Mouse (Mus musculus) hematopoietic stem cell, adult 5-6 weeks (primary cell): Measurements from ENCODE around the gene Dnmt3l. TPM values are rescaled to one million over a fixed set of nuclear protein-coding genes. Genes with fewer than 3 reads are reported as not detected.
"Not testable (repeated sequence)": the region's sequence is repeated elsewhere in the genome, so short reads cannot be mapped to it uniquely, and the experiment has no call there.

Experiments
- ATAC-seq, 2 experiments: fragments of 125-278 bp in 1 of 2; replicated peaks in 1 of 2; 2 replicates each; pipeline ENCODE4 v1.8.0; 2016 to 2017; ENCODE audit warnings: inconsistent platforms in 2 of 2, mild to moderate bottlenecking in 2 of 2, moderate number of reproducible peaks in 2 of 2, low read depth in 1 of 2, moderate TSS enrichment in 1 of 2; ENCODE audit not compliant: low FRiP score in 2 of 2, poor library complexity in 2 of 2, severe bottlenecking in 2 of 2, insufficient read depth in 1 of 2, low TSS enrichment in 1 of 2
- total RNA-seq: library from RNA; stranded (forward); fragments of 172-1452, 232-1000 nt; gene quantifications from 2 replicates; pipeline ENCODE4 v1.2.3, GENCODE M21; 2017

Dnmt3l gene
- 0.75 and 0.94 TPM in 2 replicates for total RNA-seq

DNA sequence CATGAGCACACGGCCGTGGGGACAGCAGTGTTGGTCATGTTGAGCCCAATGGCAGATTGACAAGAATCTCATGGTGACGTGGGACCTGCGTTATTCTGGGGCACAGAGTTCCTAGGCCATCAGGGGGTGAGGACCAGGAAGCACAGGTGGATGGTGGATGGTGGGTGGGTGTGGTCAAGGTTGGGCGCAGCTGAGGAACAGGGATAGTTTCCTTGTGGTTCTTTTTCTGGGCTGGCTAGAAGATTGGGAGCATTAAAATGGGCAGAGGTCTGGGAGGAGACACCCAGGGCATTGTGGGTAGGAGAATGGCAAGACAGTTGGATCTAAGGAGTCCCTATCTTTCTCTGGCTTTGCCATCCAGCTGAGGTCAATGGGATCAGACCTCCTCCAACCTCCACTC, at the start of gene Dnmt3l:
Gene Dnmt3l (plus strand): TSS at position 301 of the 400 bp plus-strand sequence.
- no peak for ATAC-seq

DNA sequence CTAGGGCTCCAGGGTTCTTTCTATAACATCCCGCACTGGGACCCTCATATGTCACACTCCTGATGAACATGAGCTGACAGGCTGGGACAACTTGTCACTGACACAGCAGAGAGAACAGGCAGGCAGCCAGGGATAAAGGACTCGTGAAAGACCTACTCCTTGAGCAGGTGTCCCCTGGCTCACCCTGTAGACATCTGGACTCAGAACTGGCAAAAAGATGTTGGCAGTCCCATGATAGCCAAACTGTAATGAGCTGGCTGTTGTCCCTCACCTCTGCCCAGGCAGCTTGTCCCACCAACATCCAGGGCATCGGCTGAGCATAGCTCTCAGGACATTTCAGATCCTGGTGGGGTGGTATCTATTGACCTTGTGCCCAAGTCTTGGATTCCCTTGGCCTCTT, 46.1 kb upstream of the Dnmt3l start:
- no peak for ATAC-seq

DNA sequence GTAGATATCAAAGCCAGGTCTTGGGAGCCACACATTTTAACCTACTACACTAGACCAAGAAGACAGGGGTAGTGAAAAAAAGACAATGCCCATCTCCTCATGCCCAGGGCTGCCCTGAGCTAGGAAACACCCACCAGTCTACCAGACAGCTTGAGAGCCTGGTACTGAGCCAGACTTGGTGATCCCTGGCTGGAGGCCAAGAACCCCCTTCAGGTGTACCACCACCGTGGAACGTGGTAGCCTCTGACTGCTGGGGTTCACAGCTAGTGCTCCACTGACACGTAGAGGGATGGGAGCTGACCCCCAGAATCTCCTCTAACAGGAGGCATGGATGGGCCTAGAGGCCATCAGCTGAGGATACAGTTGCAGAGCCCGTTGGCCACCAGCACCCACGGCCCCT, 41.5 kb upstream of the Dnmt3l start:
- no peak for ATAC-seq

DNA sequence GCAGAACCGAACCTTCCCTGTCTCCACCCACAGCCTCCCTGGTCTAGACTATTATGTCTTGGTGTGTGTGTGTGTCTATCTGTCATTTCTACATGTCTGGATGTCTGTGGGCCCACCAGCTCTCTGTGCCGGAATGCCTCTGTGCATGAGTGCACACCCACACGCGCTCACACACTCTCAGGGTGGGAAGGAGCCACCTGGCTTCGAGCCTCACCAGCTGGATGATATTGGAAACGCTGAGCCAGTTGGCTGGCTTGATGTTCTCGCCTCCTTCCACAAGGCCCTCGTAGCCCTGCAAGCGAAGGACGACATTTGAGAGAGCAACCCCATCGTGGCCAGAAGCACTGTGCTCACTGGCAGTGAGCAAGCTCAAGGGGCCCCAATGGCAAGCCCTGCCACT, 40.0 kb upstream of the Dnmt3l start:
- no peak for ATAC-seq

DNA sequence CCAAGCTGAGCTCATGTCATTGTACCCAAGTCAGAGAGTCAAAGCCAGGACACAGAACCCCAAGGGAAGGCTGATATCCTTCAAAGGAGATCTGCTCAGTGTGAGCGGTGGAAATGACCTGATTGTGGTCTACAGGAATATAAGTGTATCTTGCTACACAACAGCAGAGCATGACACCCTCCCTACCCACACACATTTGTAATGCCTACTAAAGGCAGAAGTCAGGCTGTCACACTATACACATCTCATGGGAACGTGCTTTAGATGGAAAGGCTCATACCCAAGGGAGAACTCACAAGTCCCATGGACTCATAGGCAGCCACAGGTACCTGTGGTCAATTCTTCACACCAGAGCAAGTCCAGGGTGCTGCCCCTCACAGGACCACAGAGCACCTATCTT, 39.4 kb upstream of the Dnmt3l start:
- ATAC-seq = no peak

DNA sequence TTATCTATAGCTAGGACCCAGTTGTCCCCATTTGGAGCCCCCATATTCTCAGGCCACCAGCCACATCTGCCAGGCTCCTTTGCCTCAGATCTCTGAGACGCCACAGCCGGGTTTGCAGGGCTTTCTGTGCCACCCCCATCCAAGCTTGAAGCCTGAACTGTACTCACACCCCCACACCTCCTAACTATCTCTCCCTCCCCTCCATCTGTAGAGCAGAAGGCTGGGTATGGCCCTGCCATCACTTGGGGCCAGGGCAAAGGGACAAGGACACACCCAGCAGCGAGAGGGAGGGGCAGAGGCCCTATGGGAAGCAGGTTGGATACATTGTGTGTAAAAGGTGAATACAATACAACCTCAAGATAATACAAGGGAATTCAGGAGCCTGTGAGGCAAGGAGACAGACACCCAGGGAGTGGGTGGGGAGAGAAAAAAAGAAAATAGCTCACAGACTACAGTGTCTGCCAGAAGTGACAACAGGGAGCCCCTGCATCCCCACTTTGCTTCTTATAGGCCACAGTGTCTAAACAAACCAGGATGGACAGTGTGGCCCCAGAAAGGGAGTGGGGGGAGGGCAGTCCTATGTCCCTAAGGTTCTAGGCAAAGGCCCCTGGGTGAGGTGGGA, 37.2 kb upstream of the Dnmt3l start:
- no peak for ATAC-seq

DNA sequence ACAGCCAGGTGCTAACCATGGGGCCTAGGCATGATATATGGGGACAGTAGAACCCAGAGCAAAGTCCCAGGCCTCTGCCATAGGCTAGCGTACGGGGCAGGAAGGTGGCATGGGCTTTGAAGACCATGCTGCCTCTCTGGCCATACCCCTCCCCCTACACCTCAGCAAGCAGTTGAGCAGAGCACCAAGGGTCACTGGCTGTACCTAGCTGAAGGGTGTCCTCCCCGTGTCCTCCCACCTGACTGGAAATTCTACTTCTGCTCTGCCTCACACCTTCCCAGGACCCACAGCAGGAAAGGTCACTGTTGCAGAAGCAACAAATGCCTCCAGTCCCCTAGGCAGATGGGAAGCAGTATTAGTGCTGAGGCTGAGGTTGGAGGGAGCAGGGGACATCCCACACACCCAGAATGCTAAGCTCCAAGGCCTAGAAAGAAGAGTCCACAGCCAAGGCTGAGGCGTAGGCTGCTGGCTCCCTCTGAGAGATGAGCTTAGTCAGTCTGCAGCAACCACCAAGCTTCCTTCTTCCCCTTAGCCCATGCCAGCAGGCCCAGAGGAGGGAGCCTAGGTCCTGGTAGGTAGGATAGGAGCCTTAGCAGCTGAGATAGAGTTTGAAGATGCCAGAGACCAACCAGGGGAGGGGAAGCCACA, 35.8 kb upstream of the Dnmt3l start:
- no peak for ATAC-seq

DNA sequence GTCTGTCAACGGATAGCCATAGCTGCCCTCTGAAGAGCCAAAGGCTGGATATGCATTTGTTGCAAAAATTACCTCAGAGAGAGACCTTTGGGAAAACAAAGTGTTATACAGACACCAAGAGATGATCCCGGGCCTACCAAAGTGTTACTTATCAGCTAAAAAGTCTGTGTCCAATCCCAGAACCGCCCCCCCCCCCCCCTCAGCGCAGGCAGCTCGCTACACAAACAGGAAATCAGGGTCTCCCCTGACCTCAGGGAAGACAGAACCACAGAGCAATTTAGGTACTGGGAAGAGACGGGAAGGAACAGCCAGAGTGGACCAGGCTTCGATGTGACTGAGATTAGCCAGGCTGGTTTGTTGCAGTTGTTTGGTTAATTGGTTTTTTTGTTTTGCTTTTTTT, 34.5 kb upstream of the Dnmt3l start:
- ATAC-seq = no peak

DNA sequence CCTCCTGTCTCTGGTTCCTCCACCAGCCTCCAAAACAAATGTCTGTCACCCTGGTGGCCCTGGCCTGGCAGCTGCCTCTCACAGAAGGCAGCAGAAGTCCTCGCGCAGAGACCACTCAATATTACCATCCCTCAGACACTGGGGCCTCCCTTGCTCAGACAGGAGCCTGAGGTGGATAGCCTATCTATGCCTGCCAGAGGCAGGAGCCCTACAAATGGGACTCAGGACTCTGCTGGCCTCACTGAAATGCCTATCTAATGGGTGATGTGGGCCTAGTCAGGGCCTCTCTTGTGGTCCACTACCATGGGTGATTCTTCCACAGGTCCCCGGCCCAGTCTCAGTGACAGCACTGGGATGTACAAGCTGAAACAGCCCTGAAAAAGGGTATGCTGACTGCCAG, 33.6 kb upstream of the Dnmt3l start:
- ATAC-seq = no peak

DNA sequence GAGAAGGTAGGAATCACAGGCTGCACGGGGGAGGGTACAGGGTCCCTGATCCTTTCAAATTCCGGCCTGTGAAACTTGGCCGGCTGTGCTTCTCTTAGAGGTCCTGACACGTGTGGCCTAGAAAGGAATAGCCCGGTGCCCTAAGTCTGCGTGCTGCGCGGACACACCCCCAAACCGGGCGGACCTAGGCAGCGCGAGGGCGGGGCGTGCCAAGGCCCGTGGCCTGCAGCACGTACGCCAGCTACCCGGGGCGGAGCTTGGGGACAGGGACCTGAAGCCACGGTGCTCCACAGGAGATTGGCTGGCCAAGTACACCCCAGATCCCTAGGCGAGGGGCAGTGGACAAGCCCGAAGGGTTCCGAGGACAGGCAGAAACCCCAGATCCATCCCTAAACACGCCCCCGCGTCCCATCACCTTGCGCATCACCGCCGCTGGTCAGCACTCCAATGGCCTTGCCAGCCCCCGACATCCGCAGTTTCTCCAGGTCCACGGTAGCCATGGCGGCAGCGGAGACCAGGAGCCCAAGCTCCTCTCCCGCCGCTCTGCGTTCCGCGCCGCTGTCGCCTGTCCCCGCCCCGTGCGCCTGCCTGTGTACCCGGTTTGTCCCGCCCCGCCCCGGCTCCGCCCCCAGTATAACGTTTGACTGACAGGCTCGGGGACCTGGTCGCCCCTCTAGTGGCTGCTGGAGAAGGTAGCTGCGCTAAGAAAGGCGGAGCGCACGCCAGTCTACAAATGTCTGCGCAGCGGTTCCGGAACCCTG, 32.4 kb upstream of the Dnmt3l start:
- ATAC-seq = peak; percentile 91 to 95

DNA sequence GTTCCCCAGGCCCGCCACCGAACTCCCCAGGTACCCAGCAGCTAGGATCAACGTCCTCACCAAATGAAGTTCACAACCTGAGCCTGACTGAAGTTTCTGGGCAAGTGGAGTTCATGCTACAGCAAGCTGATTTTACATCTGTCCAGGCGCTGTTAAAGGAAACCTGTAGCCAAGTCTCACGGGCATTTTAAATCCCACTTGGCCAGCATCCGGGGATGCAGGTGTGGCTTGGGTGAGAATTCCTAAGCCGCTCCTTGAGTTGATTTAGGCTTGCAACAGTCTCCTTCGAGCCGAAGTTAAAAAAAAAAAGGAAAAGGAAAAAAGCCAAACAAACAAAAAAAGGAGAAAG, 31.8 kb upstream of the Dnmt3l start, which contains the start of gene Pfkl:
Gene Pfkl (minus strand): TSS at position 139 of the 349 bp plus-strand sequence.
- ATAC-seq = no peak; a peak in 1 of 4 replicates

DNA sequence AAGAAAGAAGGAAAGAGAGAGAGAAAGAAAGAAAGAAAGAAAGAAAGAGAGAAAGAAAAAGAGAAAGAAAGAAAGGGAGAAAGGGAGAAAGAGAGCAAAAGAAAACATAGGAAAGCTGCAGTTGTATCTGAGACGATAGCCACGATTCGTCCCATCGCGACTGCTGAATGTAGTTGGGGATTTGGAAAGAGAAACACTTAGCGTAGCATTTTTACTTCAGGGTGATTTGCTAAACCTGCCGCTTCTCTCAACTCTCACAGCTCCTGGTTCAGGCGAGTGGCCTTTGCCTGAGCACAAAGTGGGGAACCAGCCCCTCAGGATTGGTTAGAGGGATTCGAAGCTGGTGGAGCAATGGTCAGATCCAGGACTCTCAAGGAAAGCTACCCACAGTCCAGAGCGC, 31.4 kb upstream of the Dnmt3l start:
- ATAC-seq = no peak

DNA sequence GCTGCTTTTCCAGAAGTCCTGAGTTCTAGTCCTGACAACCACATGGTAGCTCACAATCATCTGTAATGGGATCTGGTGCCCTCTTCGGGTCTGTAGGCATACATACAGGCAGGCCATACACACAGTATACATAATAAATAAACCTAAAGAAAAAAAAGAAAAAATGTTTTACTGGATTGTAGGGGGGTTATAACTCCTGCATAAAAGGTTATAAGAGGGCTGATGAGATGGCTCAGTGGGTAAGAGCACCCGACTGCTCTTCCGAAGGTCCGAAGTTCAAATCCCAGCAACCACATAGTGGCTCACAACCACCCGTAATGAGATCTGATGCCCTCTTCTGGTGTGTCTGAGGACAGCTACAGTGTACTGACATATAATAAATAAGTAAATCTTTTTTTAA, 30.6 kb upstream of the Dnmt3l start:
- ATAC-seq = not testable (repeated sequence)

DNA sequence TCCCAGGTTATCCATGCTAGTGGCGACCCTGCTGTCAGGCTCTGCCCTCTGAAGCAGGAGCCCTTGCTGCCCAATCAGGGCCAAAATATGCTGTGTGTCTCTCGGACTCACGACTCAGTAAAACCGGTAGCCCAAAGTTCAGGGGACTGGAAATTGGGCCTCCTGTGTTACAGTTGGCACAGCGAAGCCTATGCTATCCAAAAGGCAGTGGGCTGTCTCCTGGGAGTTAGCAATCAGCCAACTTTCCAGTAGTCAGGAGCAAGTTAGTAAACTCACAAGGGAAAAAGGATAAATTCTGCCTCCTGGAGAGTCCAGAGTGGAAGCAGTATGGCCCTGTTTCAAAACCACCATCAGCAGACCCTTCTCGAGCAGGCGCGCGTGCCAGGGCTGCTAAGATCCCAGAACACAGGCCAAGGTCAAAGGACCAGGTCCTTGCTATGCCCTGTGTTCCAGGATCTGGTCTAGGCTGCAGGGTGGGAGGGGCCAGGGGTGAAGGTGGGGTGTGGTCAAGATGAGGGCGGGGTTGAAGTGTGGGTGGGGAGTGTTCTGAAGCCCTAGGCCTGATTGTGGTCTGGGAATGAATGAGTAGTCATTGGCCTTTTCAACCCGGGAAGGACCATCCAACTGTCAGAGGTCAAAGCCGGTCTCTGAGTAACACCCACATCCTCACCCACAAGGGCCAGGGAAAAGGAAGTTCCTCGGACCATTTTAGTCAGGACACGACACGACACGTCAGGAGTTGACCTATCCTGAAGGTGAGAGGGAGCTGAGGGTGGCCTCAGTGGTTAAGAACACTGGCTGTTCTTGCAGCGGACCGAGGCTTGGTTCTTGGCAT, 28.9 kb upstream of the Dnmt3l start:
- no peak for ATAC-seq

DNA sequence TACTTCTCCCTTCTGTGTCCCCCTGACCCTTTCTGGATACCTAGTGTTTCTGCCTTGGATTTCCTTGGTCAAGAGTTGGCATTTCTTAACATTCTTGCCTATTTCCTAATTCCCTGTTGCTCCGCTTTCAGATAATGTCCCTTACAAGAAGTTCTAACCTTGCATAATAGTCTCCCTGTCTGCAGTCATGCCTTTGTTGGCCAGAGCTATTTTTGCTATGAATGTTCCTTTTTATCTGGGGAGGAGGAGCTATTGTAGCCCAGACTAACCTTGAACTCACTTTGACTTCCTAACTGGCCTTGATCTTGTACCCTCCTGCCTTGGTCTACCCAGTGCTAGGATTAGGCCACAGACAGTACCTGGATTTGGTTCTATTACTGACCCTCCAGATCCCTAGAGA, 26.3 kb upstream of the Dnmt3l start:
- ATAC-seq = peak in 1 of 2 experiments; percentile 26; a peak in 1 of 4 replicates

DNA sequence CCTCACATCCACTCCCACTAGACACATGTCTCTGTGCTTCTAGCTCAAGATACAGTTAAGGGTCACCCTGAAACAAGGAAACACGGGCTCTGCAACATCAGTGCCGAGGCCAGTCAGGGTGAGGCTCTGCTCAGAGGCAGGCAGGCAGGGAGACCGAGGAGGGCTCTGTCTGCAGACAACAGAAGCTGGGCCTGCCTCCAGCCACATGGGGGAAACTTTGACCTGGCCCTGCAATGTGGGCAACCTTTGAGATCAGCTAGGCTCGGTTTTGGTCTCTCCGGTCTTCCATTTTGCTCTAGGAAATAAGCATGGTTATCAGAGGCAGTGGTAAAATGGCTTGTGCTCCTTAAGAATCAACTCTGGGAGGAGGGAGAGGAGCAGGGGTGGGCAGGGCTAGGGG, 25.4 kb upstream of the Dnmt3l start:
- ATAC-seq = no peak

DNA sequence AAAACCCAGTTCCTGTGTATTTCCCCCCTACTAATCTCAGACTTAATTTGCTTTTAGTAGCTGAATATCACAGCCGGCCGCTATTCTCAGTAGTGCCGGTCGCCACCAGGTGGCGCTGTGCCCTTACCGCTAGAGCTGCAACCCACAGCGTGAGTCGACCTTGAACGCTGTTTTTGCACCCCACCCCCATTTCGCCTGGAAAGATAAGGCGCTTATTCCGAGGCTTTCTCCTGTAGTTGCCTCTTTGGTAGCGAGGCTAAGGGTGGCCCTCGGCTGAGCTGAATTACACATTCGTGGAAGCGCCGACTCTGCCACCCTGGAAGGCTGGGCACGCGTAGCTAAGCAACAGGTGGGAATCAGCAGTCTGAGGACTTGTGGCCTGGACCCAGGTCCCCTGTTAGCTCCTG, 22.9 kb upstream of the Dnmt3l start:
- peak; percentile 87 to 95 for ATAC-seq

DNA sequence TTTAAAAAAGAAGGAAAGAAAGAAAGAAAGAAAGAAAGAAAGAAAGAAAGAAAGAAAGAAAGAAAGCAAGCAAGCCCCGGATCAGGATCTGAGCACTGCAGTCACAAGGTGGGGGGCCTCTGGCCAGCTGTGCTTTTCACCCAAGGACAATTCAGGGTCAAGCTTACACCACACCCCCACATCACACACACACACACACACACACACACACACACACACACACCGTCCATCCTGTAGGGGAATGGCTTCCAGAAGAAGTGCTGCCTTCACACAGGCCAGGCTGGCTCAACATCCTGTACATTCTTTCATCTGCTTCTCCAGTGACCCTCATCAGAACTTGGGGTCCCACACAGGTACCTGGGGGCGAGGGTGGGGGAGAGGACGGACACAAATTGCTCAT, 22.5 kb upstream of the Dnmt3l start:
- no peak for ATAC-seq
